Mouse (Mus musculus): ENCODE data around the gene Plg.

DNA sequence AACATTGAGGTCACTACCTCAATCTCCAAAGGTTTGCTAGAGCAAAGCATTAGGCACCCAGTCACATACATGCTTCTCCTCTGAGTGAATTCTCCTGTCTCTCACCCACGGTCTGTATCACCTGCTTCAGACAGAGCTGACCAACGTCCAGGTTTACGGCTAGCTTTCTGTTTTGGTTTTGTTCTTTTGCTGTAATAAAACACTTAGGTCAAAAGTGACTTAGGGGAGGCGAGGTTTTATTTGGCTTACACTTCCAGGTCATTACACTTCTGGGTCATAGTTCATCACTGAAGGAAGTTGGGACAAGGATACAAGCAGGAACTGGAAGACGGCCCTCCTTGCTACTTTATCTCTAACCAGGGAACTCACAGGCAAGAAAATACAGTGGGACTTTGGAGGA is 9.0 kb upstream of the Plg start:
- TF ChIP-seq CTCF (conservative IDR thresholded peaks at IDR 0.05; ENCODE audit: low read length) = no peak
- TF ChIP-seq NANOG (IDR thresholded peaks at IDR 0.05; ENCODE audit: borderline replicate concordance, low read length) = no peak

Data from E14TG2a.4 (cell line).